In the genomic region with DNA sequence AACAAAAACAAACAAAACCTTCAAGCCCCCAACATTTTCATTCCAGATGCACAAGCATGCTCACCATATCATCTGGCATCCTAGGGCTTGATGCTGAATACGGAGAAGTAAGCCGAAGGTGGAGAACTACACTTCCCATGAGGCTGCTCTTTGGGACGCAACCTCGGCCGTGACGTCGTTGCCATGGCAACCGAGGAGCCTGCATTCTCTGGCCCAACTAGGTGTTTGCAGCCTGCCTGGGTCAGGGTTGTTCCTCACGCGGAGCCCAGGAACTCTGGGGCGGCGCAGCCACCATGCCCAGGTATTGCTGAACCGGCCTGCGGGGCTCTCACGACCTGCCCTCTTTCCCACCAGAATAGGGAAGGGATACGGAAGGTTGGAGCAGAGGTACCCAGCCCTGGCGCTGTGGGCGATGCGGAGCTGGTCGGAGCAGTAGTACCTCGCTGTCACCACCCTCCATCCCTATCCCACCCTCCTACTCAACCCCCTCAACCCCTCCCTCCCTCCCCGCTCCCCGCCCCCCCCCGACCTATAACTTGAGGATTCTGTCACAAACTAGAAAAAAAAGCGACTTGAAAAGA, we compare ENCODE assay signal across 8 mouse cellular contexts. TPM values are rescaled to one million over a fixed set of nuclear protein-coding genes. Genes with fewer than 3 reads are reported as not detected.
A peak's percentile ranks its signal among the peaks of the same experiment; 100 is the strongest.
DNase-seq lines count a peak whose midpoint lies in the region; ATAC-seq lines count a peak whose summit lies in the region.

A gene (plus strand): TSS at position 221 of the 581 bp plus-strand sequence.

- peaks cover 7% of the 10 kb centered on the region for H3K4me1 ChIP-seq in embryonic facial prominence, embryonic 12.5 days
- H3K4me1 ChIP-seq in midbrain, embryonic 11.5 days (ENCODE audit: control insufficient read depth, insufficient read depth, low read length): peaks cover 3% of the 10 kb centered on the region

- under 1% methylated on average over 25 of the region's 25 CpGs for WGBS in embryonic facial prominence, embryonic 12.5 days
- WGBS in midbrain, embryonic 11.5 days: 1% methylated on average over 25 of the region's 25 CpGs

- no peaks in the 10 kb centered on the region for H3K27me3 ChIP-seq in embryonic facial prominence, embryonic 12.5 days
- no peaks in the 10 kb centered on the region for H3K27me3 ChIP-seq in midbrain, embryonic 11.5 days (ENCODE audit: control insufficient read depth, insufficient read depth, low read length)

- ATAC-seq in embryonic facial prominence, embryonic 12.5 days (ENCODE audit: insufficient number of reproducible peaks, insufficient read depth, low FRiP score, low TSS enrichment): peak; percentile 88
- ATAC-seq in midbrain, embryonic 11.5 days (ENCODE audit: low FRiP score): peak; percentile 98

- DNase-seq in adrenal gland, postnatal 36 days: peak; percentile 91 to 92
- peak; percentile 99 for DNase-seq in heart, adult 11 months
- peak; percentile 90 for DNase-seq in kidney, adult 11 months
- DNase-seq in left cerebral cortex, postnatal 4 days: peak; percentile 93
- peak; percentile 99 for DNase-seq in midbrain, embryonic 11.5 days (ENCODE audit: low spot score, missing footprints)
- peak; percentile 91 for DNase-seq in right cerebral cortex, postnatal 4 days
- DNase-seq in yolk sac, embryonic 10.5 days (ENCODE audit: low spot score): peak; percentile 91

- peak within 1 kb of the TSS; percentile 58 for H3K9ac ChIP-seq in embryonic facial prominence, embryonic 12.5 days
- H3K9ac ChIP-seq in midbrain, embryonic 11.5 days (ENCODE audit: low read length): peak within 1 kb of the TSS; percentile 65

- 0 out of 2 replicates have a peak, but pooled peaks cover 6% of the 10 kb centered on the region for H3K9me3 ChIP-seq in embryonic facial prominence, embryonic 12.5 days
- no peaks in the 10 kb centered on the region for H3K9me3 ChIP-seq in midbrain, embryonic 11.5 days (ENCODE audit: control insufficient read depth, low read length)

- H3K27ac ChIP-seq in embryonic facial prominence, embryonic 12.5 days: peak within 1 kb of the TSS; percentile 69
- H3K27ac ChIP-seq in midbrain, embryonic 11.5 days (ENCODE audit: low read depth, low read length): no peak within 1 kb of the TSS

- H3K36me3 ChIP-seq in embryonic facial prominence, embryonic 12.5 days: no peaks in the 10 kb centered on the region
- H3K36me3 ChIP-seq in midbrain, embryonic 11.5 days (ENCODE audit: control insufficient read depth, insufficient read depth, low read length): no peaks in the 10 kb centered on the region

- intact Hi-C loops in left cerebral cortex, postnatal 4 days (cut with DNase I): loop anchor here (10.0 kb wide), 1 partner anchor 152 kb away; no protein-coding TSS in a partner anchor

- H3K4me3 ChIP-seq in embryonic facial prominence, embryonic 12.5 days: peak within 1 kb of the TSS; percentile 61
- H3K4me3 ChIP-seq in midbrain, embryonic 11.5 days (ENCODE audit: low read depth, low read length): peak within 1 kb of the TSS; percentile 51

- H3K4me2 ChIP-seq in embryonic facial prominence, embryonic 12.5 days (replicated peaks): peak within 1 kb of the TSS; percentile 78
- H3K4me2 ChIP-seq in midbrain, embryonic 11.5 days: peak within 1 kb of the TSS; percentile 55

RNA-seq across cellular contexts. Expression of the gene that starts here (rescaled TPM):
- total RNA-seq in adrenal gland, postnatal 36 days (2021): 10 to 100 TPM; 23.9 to 43.4 TPM
- 38.4 and 39.7 TPM in 2 replicates for polyA plus RNA-seq in embryonic facial prominence, embryonic 12.5 days (2016; fragmentation: Nextera tagmentation; extraction: Ambion mirVana)
- total RNA-seq in left cerebral cortex, postnatal 4 days (2021): 10 to 100 TPM; 20.1 to 22.8 TPM
- polyA plus RNA-seq in midbrain, embryonic 11.5 days (2014; fragmentation: Nextera tagmentation; extraction: Ambion mirVana): 36.9 and 37.1 TPM in 2 replicates
